Mouse (Mus musculus): ENCODE results near the gene H2-D1. TPM values are rescaled to one million over a fixed set of nuclear protein-coding genes. Genes with fewer than 3 reads are reported as not detected.
A peak's percentile ranks its signal among the peaks of the same experiment; 100 is the strongest.
"Not testable (repeated sequence)": the region's sequence is repeated elsewhere in the genome, so short reads cannot be mapped to it uniquely, and the experiment has no call there.

The H2-D1 gene
- polyA plus RNA-seq, 1 experiment from 2014 or later, result 73.2 TPM

DNA sequence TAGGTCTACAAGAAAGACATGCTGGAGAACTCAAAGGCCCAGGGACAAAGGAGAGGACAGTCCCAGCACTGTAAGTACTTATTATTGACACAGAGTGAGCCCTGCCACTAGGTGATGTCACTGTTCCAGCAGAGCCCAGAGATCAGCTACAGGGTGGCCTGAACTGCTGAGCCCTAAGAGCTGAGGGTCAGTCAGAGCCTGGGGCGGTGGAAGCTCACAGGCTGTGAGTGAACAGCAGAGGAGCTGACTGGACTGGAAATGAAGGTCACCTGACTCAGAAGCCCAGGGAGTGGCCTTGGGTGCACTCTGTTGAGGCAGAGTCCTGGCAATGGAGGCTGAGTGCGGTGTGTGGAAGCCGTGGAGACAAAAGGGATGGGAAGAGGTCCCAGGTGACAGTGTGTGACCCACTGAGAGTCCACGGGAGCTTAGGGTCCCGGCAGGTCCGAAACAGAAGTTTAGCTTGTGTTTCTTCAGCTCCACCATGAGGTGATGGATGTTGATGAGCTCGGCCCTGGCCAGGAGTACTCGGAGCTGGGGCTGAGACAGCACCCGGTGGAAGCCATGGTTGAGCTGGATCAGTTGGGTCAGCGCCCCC, 41.3 kb downstream of the H2-D1 start:
- Histone ChIP-seq H3K27ac (ENCODE audit: low read depth) (no peak overlapping the region), H3K27me3 (ENCODE audit: insufficient read depth, low read length) (no peaks in the 10 kb centered on the region), H3K36me3 (ENCODE audit: insufficient read depth) (no peaks in the 10 kb centered on the region), H3K4me2 (no peak overlapping the region), H3K9ac (no peak overlapping the region), H3K4me3 (ENCODE audit: low read depth, low read length) (no peak overlapping the region), H3K4me1 (ENCODE audit: insufficient read depth) (no peaks in the 10 kb centered on the region), H3K9me3 (ENCODE audit: low read depth, low read length) (no peaks in the 10 kb centered on the region)
- TF ChIP-seq CTCF (IDR thresholded peaks at IDR 0.05; ENCODE audit: low read depth), result no peak
- no peak for DNase-seq
- ATAC-seq (ENCODE audit: insufficient read depth), result no peak
- WGBS, result 78% methylated on average over 10 of the region's 10 CpGs

DNA sequence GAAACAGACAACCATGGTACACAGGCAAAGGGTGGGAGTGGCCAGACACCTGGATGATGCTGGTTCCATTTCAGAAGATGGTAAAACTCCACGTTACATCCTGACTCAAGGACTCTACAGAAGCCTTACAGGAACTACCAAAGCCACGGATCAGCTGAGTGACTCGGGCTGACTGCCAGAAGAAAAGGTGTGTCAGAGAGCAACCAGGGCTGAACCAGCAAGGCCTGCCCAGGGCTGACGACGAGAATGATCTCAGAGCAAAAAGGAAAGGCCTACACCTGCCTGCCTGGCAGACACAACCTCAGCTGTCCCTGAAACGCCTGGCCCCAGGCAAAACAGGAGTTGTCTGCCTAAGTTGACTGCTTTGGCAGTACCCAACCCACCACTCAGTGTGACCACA, 41.9 kb downstream of the H2-D1 start:
- H3K9me3 ChIP-seq (ENCODE audit: low read depth, low read length), result no peaks in the 10 kb centered on the region
- H3K9ac ChIP-seq, result no peak overlapping the region
- H3K27ac ChIP-seq (ENCODE audit: low read depth), result no peak overlapping the region
- ATAC-seq (ENCODE audit: insufficient read depth) (no peak), DNase-seq (no peak)
- H3K36me3 ChIP-seq (ENCODE audit: insufficient read depth), result no peaks in the 10 kb centered on the region
- H3K4me1 ChIP-seq (ENCODE audit: insufficient read depth), result no peaks in the 10 kb centered on the region
- TF ChIP-seq CTCF (IDR thresholded peaks at IDR 0.05; ENCODE audit: low read depth), result no peak
- H3K4me2 ChIP-seq, result no peak overlapping the region
- H3K4me3 ChIP-seq (ENCODE audit: low read depth, low read length), result no peak overlapping the region
- H3K27me3 ChIP-seq (ENCODE audit: insufficient read depth, low read length), result no peaks in the 10 kb centered on the region
- WGBS, result 59% methylated on average over 6 of the region's 6 CpGs

DNA sequence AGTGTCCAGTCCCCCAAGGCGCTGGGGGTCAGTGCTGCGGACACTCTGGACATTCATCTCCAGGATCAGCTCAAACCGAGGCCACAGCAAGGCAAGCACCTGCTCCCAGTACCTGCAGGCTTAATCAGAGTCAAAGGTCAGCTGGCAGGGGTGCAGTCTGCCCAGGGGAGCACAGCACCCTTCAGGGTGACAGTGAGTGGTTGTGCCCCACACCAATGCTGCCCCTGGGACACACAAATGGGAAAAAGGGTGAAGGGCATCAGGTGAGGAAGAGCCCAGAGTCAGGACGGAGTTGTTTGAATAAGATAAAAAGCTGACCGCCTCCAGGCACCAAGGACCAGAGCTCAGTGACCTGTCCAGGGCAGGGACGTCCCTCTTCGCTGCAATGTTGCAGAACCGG, 42.4 kb downstream of the H2-D1 start:
- not testable (repeated sequence) for H3K4me3 ChIP-seq (ENCODE audit: low read depth, low read length); H3K4me1 ChIP-seq (ENCODE audit: insufficient read depth); ATAC-seq (ENCODE audit: insufficient read depth); H3K9ac ChIP-seq; H3K27me3 ChIP-seq (ENCODE audit: insufficient read depth, low read length); H3K27ac ChIP-seq (ENCODE audit: low read depth); H3K4me2 ChIP-seq; DNase-seq; H3K36me3 ChIP-seq (ENCODE audit: insufficient read depth); H3K9me3 ChIP-seq (ENCODE audit: low read depth, low read length)
- WGBS, result 61% methylated on average over 8 of the region's 8 CpGs

Small RNA genes lying within 50 kb of the gene (microRNA-seq; reads per million reads assigned to microRNA genes)
- 2.9 reads per million, percentile 7 among the genes with 10 or more reads in this experiment for gene Mir6975 (ENCODE audit: borderline number of aligned reads)
- not detected for gene Mir8094 (ENCODE audit: borderline number of aligned reads)

Other genes with a start within 250 kb of the H2-D1 start
- gene Vwa7, start 246.2 kb upstream of the H2-D1 start, polyA plus RNA-seq (2014; fragmentation: Nextera tagmentation; extraction: Ambion mirVana), result 0.11 and 0.47 TPM in 2 replicates
- gene Sapcd1, start 234.7 kb upstream of the H2-D1 start, polyA plus RNA-seq (2014; fragmentation: Nextera tagmentation; extraction: Ambion mirVana), result 16.1 and 17.2 TPM in 2 replicates
- gene Msh5, start 216.0 kb upstream of the H2-D1 start, polyA plus RNA-seq (2014; fragmentation: Nextera tagmentation; extraction: Ambion mirVana), result 4.2 and 4.6 TPM in 2 replicates
- 67.1 and 73.6 TPM in 2 replicates for gene Clic1, start 212.8 kb upstream of the H2-D1 start, polyA plus RNA-seq (2014; fragmentation: Nextera tagmentation; extraction: Ambion mirVana)
- gene Ddah2, start 203.7 kb upstream of the H2-D1 start, polyA plus RNA-seq (2014; fragmentation: Nextera tagmentation; extraction: Ambion mirVana), result 319 and 338 TPM in 2 replicates
- gene Ly6g6c, start 197.3 kb upstream of the H2-D1 start, polyA plus RNA-seq (2014; fragmentation: Nextera tagmentation; extraction: Ambion mirVana), result 0.38 TPM in 1 of 2 replicates, not detected in the other
- gene Mpig6b, start 196.5 kb upstream of the H2-D1 start, polyA plus RNA-seq (2014; fragmentation: Nextera tagmentation; extraction: Ambion mirVana), result 0.95 and 1.4 TPM in 2 replicates
- gene Ly6g6e, start 185.8 kb upstream of the H2-D1 start, polyA plus RNA-seq (2014; fragmentation: Nextera tagmentation; extraction: Ambion mirVana), result 0.39 and 0.43 TPM in 2 replicates
- 2.7 and 4.0 TPM in 2 replicates for gene Ly6g6d, start 184.7 kb upstream of the H2-D1 start, polyA plus RNA-seq (2014; fragmentation: Nextera tagmentation; extraction: Ambion mirVana)
- gene Ly6g6f, start 177.1 kb upstream of the H2-D1 start, polyA plus RNA-seq (2014; fragmentation: Nextera tagmentation; extraction: Ambion mirVana), result 0.49 and 0.96 TPM in 2 replicates
- gene Abhd16a, start 173.5 kb upstream of the H2-D1 start, polyA plus RNA-seq (2014; fragmentation: Nextera tagmentation; extraction: Ambion mirVana), result 79.7 and 80.9 TPM in 2 replicates
- gene Ly6g5c, start 154.5 kb upstream of the H2-D1 start, polyA plus RNA-seq (2014; fragmentation: Nextera tagmentation; extraction: Ambion mirVana), result not detected in 2 replicates
- 1.1 TPM in 2 replicates for gene Ly6g5b, start 147.3 kb upstream of the H2-D1 start, polyA plus RNA-seq (2014; fragmentation: Nextera tagmentation; extraction: Ambion mirVana)
- gene Gpank1, start 141.3 kb upstream of the H2-D1 start, polyA plus RNA-seq (2014; fragmentation: Nextera tagmentation; extraction: Ambion mirVana), result 18.3 and 19.0 TPM in 2 replicates
- 288 and 291 TPM in 2 replicates for gene Csnk2b, start 140.7 kb upstream of the H2-D1 start, polyA plus RNA-seq (2014; fragmentation: Nextera tagmentation; extraction: Ambion mirVana)
- 6.8 and 7.6 TPM in 2 replicates for gene D17H6S53E, start 136.4 kb upstream of the H2-D1 start, polyA plus RNA-seq (2014; fragmentation: Nextera tagmentation; extraction: Ambion mirVana)
- gene Apom, start 130.7 kb upstream of the H2-D1 start, polyA plus RNA-seq (2014; fragmentation: Nextera tagmentation; extraction: Ambion mirVana), result 0.31 and 0.67 TPM in 2 replicates
- gene Bag6, start 127.6 kb upstream of the H2-D1 start, polyA plus RNA-seq (2014; fragmentation: Nextera tagmentation; extraction: Ambion mirVana), result 65.9 and 69.1 TPM in 2 replicates
- 210 and 238 TPM in 2 replicates for gene Prrc2a, start 97.8 kb upstream of the H2-D1 start, polyA plus RNA-seq (2014; fragmentation: Nextera tagmentation; extraction: Ambion mirVana)
- gene Aif1, start 86.7 kb upstream of the H2-D1 start, polyA plus RNA-seq (2014; fragmentation: Nextera tagmentation; extraction: Ambion mirVana), result 6.0 and 11.9 TPM in 2 replicates
- 11.6 and 14.1 TPM in 2 replicates for gene Lst1, start 74.3 kb upstream of the H2-D1 start, polyA plus RNA-seq (2014; fragmentation: Nextera tagmentation; extraction: Ambion mirVana)
- gene Ltb, start 68.3 kb upstream of the H2-D1 start, polyA plus RNA-seq (2014; fragmentation: Nextera tagmentation; extraction: Ambion mirVana), result 0.43 TPM in 1 of 2 replicates, not detected in the other
- 0.12 and 0.21 TPM in 2 replicates for gene Tnf, start 60.7 kb upstream of the H2-D1 start, polyA plus RNA-seq (2014; fragmentation: Nextera tagmentation; extraction: Ambion mirVana)
- 0.26 TPM in 1 of 2 replicates, not detected in the other for gene Lta, start 57.4 kb upstream of the H2-D1 start, polyA plus RNA-seq (2014; fragmentation: Nextera tagmentation; extraction: Ambion mirVana)
- gene Gm16181, start 41.9 kb upstream of the H2-D1 start, polyA plus RNA-seq (2014; fragmentation: Nextera tagmentation; extraction: Ambion mirVana), result 0.37 and 0.70 TPM in 2 replicates
- gene Atp6v1g2, start 29.1 kb upstream of the H2-D1 start, polyA plus RNA-seq (2014; fragmentation: Nextera tagmentation; extraction: Ambion mirVana), result 3.7 and 5.9 TPM in 2 replicates
- 3.0 and 4.5 TPM in 2 replicates for gene Nfkbil1, start 26.9 kb upstream of the H2-D1 start, polyA plus RNA-seq (2014; fragmentation: Nextera tagmentation; extraction: Ambion mirVana)
- gene Ddx39b, start 21.0 kb upstream of the H2-D1 start, polyA plus RNA-seq (2014; fragmentation: Nextera tagmentation; extraction: Ambion mirVana), result 529 and 569 TPM in 2 replicates
- 1.0 and 1.1 TPM in 2 replicates for gene H2-Q1, start 57.7 kb downstream of the H2-D1 start, polyA plus RNA-seq (2014; fragmentation: Nextera tagmentation; extraction: Ambion mirVana)
- gene H2-Q2, start 79.5 kb downstream of the H2-D1 start, polyA plus RNA-seq (2014; fragmentation: Nextera tagmentation; extraction: Ambion mirVana), result 9.5 and 10.8 TPM in 2 replicates
- 5.0 and 6.0 TPM in 2 replicates for gene H2-Q4, start 116.9 kb downstream of the H2-D1 start, polyA plus RNA-seq (2014; fragmentation: Nextera tagmentation; extraction: Ambion mirVana)
- 0.54 and 0.61 TPM in 2 replicates for gene H2-Q6, start 162.1 kb downstream of the H2-D1 start, polyA plus RNA-seq (2014; fragmentation: Nextera tagmentation; extraction: Ambion mirVana)
- 6.9 and 7.3 TPM in 2 replicates for gene H2-Q7, start 176.4 kb downstream of the H2-D1 start, polyA plus RNA-seq (2014; fragmentation: Nextera tagmentation; extraction: Ambion mirVana)
- 0.08 and 0.28 TPM in 2 replicates for gene H2-Q10, start 207.4 kb downstream of the H2-D1 start, polyA plus RNA-seq (2014; fragmentation: Nextera tagmentation; extraction: Ambion mirVana)
- gene Pou5f1, start 243.3 kb downstream of the H2-D1 start, polyA plus RNA-seq (2014; fragmentation: Nextera tagmentation; extraction: Ambion mirVana), result 0.18 TPM in 1 of 2 replicates, not detected in the other